Mouse (Mus musculus): ENCODE results near the gene Nts.
A peak's percentile ranks its signal among the peaks of the same experiment; 100 is the strongest.
"Not testable (repeated sequence)": the region's sequence is repeated elsewhere in the genome, so short reads cannot be mapped to it uniquely, and the experiment has no call there.

Nts gene

DNA sequence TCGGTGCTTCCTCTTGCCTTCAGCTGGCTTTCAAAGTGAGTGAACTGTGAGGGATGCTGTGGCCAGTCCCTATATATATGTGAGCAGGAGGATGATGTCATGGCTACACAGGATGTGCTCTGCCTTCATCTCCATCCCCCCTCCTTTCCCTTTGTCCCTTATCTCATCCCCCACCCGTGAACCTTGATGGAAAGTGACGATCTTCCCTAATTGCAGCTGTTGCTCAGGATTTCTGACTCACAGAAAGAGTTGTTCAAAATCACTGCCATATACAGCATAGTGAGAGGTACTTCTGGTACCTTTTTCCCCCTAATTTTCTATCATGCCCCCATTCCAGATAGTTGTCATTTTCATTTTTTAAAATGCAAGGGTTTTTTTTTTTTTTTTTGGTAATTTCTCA, at the start of gene Nts:
Gene Nts (minus strand): TSS at position 101 of the 400 bp plus-strand sequence.
- DNase-seq (ENCODE audit: low read depth, low spot score), result no peak

DNA sequence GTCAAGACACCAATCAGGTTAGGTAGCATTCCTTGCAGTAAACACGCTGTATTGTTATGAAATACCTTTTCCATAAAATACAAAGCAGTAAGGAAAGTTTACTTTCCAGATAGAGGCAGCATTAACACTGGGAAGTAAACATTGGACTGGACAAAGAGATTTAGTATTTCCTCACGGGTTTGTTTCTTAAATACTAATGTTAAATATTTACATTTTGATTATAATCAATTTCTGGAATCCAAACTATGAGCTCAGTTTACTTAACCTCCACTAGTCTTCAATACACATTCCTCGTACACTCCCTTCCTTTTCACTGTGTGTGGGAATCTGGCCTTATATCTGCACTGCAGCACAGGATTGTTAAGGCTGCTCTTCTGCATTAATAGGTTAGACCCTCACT, 37.6 kb upstream of the Nts start:
- DNase-seq (ENCODE audit: low read depth, low spot score), result no peak

DNA sequence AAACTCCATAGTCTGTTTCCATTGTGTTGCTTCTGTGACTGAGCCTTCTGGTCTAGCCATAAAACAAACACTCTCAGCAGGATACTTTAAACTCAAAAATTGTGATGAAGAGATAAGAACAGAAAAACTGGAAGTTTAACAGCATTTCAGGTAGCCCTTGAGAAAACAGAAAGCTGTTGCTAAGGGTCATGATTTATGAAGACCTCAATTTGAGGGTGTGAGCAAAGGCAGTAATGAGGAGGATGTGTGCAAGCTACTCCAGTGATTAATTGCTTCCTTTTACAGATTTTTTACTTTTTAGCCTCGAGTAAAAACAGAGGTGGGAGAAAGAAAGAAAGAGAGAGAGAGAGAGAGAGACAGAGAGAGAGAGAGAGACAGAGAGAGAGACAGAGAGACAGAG, 23.9 kb upstream of the Nts start:
- DNase-seq (ENCODE audit: low read depth, low spot score), result no peak

- no peak for DNase-seq (ENCODE audit: low read depth, low spot score)
These were observed 21.6 kb upstream of the Nts start, which contains the start of gene Rassf9 for GRCm38 (mm10) chr10:102511807-102512461. Rassf9 (plus strand) TSS chr10:102512222.

GRCm38 (mm10) chr10:102511461-102511806, 21.1 kb upstream of the Nts start:
- no peak for DNase-seq (ENCODE audit: low read depth, low spot score)

- DNase-seq (ENCODE audit: low read depth, low spot score), result peak; percentile 17
These were observed 17.1 kb upstream of the Nts start for GRCm38 (mm10) chr10:102507386-102507785.

DNA sequence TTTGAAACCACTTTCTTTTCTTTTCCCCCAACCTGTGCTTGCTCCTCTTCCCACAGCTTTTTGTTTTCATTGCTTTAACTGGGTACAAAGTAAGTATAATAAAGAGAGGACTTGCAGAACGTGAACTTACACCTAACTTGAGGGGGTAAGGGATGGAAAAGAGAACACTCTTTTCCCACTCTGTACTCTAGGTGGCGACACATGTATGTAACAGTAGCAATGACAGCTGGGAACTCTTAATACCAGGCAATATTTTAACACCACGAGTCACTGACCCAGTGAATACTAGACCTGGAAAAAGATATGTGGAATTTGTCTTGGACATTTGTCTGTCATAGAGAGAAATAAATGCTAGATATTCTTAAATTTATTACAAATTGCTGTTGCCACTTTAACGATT, 8.5 kb upstream of the Nts start:
- no peak for DNase-seq (ENCODE audit: low read depth, low spot score)

DNA sequence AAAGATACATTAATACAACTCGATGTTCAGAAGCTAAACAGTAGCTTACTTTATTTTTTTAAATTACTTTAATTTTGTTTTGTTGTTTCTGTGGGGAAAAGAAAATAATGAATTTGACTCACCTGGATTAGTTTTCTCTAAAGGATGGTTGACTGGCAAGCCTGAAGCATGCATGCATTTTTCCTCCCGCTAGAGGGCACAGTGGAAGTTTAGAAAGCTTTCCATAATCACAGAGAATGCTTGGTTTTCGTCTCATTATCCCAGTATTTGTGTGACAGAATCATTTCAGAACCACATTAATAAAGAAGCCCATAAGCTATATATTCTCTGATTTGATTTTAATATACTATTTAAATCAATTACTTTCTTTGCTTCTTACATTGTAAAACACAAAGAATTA, 1.5 kb upstream of the Nts start:
- DNase-seq (ENCODE audit: low read depth, low spot score), result no peak

DNA sequence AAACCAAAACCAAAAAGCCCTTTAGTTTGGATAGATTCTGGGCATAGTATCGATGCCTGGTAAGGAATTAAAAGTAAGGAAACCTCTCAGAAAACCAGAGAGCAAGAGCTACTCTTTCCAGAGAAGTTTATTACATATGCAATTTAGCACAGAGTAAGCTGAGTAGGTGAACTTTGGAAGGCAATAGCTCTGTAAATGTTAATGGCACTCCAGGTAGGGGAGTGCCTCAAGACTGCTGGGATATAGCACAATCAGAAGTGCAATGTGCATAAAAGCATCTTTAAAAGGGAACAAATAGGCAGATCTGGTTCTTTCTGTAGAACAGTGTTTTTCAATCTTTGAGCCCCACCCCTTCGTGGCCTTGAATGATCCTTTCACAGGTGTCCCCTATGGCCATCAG, 20.9 kb downstream of the Nts start:
- no peak for DNase-seq (ENCODE audit: low read depth, low spot score)

- DNase-seq (ENCODE audit: low read depth, low spot score), result peak; percentile 8
These were observed 38.5 kb downstream of the Nts start for GRCm38 (mm10) chr10:102451756-102452155.

- peak; percentile 19 for DNase-seq (ENCODE audit: low read depth, low spot score)
These were observed 40.8 kb downstream of the Nts start for GRCm38 (mm10) chr10:102449449-102449848.

DNA sequence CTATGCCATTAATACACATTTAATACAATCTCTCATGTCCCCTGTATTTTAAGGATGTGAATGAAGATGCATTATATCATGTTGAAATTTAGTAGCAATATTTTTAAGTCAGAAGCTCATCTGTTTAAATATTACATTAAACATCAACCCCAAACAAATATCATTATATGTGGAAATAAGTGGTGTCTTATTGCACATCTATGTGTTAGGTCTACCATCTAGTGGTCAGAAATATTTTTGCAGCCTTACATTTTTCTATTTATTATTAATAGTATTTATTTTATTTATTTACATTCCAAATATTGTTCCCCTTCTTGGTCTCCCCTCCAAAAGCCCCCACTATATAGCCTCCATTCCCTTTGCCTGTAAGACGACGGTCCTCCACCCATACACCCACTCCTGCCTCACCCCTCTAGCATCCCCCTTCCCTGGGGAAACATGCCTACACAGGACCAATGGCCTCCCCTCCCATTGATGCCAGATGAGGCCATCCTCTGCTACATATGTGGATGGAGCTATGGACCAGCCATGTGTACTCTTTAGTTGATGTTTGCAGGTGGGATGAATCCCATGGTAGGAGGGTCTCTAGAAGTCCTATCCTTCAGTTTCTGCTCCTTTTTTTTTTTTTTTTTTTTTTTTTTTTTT, 45.3 kb downstream of the Nts start:
- DNase-seq (ENCODE audit: low read depth, low spot score), result no peak

DNA sequence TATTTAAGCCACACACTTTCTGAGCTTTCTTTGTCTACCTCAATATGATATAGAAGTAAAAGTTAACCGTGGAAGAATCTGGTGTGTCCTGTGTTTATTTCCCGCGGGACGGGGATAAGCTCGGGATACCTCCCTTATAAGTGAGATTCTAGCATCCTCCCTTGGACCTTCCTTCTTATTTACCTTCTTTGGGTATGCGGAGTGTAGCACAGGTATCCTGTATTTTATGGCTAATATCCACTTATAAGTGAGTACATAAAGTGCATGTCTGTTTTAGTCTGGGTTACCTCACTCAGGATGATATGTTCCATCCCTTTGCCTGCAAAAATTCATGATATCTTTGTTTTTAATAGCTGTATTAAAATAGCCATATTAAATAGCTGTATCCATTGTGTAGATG, 54.8 kb downstream of the Nts start:
- DNase-seq (ENCODE audit: low read depth, low spot score), result not testable (repeated sequence)

- not testable (repeated sequence) for DNase-seq (ENCODE audit: low read depth, low spot score)
These were observed 55.2 kb downstream of the Nts start for GRCm38 (mm10) chr10:102435048-102435447.

Data from skeletal muscle tissue, adult 2 months (tissue).